Mouse (Mus musculus): ENCODE results near the gene Dpf3.
A peak's percentile ranks its signal among the peaks of the same experiment; 100 is the strongest.

The Dpf3 gene

DNA sequence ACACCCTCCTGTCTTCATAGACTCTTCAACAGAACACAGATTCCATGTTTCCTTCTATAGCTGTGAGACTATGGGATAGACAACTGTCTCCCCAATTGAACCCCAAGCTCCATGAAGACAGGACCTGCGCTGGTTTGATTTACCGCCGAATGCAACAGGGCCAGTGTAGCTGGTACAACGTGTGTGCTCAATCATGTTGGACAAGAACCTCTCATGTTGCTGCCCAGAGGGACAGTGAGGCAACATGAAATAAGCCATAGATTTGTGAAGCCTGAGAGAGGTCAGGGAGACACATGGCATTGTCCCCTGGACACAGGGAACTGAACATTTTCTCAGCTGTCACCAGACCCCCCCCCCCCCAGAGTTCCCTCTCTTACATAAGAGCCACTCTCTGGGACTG lies 21.5 kb downstream of the Dpf3 start:
- DNase-seq: no peak

DNA sequence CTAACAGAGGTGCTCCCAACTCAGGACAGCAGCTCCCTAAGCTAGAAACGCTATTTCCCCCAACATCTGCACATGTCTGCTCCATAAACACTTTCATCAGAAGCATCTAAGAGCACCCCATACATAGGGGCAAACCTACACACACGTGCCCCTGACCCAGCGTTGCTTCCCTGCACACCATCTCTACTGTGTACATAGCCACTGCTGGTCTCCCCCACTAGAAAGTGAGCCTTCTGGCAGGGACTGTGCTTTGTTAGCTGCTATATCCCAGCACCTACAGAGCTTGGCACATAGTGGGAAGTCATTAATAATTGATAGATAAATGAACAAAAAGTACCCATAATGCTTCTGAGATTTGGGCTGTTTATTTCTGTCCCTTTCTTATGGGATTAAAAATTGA lies 27.2 kb downstream of the Dpf3 start:
- no peak for DNase-seq

DNA sequence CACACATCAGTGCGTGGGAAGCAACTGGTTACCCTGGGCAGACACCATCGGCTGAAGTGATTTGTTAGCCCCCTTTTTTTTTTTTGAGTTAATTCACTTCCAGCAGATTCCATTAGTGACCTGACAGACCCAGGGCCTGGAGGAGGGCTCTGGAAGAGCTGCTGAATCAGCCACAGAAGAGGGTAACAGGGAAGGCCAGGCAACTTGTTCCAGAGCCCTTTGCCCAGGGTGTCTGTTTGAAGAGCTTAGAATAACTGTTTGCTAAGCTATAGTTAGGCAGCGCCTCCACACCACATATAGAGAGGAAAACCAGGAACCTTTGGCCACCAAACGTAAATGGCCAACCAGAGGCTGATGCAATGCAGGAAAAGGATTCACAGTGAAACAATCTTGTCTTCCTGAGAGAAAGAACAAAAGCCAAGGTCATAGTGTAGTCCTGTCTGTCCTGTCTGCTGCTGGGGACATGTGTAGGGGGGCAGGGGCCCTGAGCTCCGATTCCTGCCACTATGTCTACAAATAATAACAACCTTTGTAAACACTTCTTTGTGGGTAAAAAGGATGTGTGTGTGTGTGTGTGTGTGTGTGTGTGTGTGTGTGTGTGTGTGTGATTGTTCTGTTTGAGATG lies 32.7 kb downstream of the Dpf3 start:
- no peak for DNase-seq

DNA sequence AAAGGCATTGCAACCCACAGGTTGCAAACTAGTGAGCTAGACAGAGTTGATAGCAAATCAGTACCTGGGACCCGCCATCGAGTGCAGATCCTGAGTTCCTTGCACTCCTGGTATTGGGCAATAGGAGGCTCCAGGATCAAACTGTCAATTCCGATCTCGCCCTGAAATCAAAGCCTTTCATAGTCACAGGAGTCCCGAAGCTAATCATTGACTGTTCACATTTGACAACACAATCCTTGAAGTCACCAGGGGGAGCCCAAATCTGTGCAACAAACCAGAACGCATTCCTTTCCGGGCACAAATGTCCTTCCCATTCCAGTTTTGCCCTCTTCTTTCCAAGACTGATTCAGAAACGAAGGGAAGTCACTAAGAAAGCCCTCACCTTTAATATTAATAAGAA lies 35.7 kb downstream of the Dpf3 start:
- DNase-seq: no peak

DNA sequence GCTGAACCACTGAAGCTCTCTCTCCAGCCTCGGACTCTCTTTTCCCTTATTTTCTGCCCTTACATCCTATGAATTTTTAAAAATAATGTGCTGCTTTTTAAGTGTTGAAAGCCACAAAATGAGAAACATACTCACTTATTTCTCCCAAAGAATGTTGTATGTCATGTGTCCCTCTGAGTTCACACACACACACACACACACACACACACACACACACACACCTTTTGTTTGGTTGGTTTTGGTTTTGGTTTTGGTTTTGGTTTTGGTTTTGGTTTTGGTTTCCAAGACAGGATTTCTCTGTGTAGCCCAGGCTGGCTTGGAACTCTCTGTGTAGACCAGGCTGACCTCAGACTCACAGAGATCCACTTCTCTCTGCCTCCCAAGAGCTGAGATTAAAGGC lies 37.0 kb downstream of the Dpf3 start:
- no peak for DNase-seq

DNA sequence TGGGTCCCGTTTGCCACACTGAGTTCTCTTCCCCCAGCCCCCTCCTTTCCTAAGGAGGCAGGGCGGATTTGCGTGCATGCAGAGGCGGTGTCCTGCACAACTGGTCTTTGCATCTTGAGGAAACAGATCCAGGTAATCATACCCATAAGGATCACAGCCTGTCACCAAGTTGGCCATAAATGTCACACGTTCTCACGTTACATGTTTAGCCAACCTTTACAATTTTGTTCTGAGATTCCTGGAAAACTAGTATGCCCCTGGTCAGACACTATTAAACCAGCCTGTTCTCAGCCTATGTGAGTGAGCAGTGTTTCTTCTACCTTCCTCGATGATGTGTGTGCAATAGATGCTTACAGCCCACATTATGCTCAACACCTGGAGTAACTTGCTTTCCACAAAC lies 38.3 kb downstream of the Dpf3 start:
- DNase-seq: no peak

DNA sequence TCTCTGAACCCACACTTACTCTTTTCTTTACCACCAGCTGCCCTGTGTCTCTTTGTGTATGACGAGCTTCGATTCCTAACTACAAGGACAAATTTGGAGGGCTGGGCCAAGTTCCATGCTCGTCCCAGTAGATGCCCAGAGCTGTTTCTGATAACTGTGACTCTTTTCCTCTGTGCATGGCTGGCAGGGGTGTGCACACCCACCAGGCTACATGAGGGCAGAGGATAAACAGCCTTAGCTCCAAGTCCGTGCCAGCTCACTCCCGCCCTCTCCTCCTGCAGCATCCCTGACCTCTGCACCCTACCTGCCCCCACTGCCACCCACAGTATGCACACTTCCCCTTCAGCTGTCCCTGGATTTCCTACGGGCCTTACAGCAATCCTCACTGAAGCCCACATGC lies 41.9 kb downstream of the Dpf3 start:
- no peak for DNase-seq

DNA sequence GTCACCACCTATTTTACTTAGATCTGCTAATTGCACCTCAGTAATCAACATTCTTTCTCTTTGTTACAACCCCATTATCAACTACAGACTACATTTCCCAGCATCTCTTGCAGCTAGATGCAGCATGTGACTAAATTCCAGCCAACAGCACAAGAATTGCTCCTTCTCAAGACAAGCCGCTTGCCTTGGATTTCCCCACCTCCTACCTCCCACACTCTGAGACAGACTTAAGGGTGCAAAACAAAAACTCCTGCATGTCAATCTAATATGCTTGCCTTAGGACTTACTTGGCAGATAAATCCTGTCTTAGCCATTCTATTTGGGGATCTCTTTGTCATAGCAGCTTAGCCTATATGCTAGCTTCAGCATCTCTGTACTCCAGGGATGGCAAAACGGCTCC lies 43.1 kb downstream of the Dpf3 start:
- DNase-seq: no peak

DNA sequence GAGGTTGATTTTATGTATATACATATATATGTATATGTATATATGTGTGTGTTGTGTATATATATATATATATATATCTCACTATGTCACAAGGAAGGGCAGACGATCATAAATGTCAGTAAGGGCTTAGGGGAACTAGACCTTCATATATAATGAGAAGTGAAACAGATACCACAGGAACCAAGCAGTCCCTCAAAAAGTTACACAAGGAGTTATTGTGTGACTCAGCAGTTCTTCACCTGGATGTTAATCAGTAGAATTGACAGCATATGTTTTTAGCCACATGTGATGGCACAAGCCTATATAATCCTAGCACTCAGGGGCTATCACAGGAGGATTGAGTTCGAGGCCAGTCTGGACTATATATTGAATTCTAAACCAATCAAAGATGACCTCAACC lies 49.5 kb downstream of the Dpf3 start:
- no peak for DNase-seq

DNA sequence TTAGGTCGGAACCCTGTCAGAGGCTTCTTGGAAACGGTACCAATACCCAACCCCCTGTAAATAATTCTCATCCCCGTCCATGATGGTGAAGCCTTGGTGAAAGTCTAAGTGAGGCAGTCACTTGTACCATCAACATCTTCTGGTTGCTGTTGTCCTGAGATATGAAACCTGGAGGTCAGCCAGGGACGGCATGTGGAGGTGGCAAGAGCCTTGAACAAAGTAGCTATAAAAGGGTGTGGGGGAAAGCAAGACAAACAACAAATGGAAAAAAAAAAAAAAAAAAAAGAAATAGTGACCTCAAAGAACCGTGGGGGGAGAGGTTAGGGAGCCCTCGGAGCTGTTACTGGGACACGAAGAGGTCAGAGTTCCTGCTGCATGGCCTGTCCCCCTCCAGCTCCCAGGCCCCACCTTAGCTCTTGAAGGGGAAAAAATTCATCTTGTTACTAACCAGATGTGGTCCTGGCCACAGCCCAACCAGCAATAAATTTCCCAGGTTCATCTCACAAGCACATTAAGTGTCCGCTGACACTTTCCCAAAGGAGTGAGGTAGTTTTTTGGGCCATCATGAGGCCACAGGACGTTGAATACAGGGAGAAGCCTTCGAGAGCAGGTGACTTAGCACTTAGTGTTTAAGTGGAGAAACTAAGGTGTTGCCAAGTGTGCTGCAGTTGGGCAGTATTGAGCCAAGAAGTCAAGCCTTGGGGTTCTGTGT lies 53.4 kb downstream of the Dpf3 start:
- DNase-seq: peak in 1 of 2 experiments; percentile 46

DNA sequence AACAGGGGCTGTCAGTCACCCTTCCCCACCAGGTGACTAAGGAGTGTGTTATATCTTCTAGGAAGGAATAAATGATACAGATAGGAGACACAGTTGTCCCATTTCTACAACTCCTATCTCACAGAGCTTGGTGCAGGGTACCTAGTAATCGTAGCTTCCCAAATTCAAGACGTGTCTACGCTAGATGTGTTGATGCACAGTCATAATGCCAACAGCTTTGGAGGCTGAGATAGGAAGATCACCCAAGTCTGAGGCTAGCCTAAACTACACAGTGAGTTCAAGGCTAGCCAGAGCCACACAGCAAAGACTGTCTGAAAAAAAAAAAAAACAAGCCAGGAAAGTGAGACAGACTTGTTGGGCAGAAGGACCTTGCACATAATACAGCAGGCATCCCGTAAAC lies 54.1 kb downstream of the Dpf3 start:
- no peak for DNase-seq

DNA sequence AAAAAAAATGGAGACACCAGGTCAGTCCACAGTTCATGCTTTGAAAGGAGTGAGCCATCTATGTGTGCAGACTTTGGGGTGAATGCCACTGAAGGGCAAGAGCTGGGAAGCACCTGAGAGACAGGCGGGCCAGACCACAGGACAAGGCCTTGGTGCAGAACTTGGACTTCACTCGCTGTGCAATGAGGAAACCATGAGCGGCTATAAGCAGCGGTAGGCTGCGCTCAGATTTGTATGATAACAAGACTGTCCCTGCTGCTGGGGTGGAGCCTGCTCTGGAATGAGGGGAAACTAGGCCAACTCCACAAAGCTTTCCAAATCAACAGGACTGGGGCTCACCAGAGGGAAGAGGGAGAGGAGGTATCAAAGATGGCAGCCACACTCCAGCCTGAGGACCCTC lies 57.3 kb downstream of the Dpf3 start:
- DNase-seq: no peak

DNA sequence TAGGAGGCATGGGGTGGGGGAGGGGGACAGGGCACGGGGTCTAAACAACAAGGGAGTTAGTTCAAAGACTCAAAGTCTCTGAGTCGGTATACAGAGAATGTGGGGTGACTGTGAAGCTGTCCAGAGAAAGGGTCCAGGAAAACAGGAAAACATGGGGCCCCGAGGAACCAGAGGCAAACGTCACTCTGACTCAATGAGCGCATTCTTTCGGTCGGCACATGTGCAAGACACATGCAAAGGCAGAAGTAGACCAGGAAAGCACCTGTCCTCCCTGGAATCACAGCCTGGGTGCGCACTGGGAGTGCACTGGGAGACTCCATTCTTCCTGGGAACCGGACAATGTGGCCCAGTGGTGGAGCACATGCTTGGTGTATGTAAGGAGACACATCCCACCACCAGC lies 59.5 kb downstream of the Dpf3 start:
- no peak for DNase-seq

DNA sequence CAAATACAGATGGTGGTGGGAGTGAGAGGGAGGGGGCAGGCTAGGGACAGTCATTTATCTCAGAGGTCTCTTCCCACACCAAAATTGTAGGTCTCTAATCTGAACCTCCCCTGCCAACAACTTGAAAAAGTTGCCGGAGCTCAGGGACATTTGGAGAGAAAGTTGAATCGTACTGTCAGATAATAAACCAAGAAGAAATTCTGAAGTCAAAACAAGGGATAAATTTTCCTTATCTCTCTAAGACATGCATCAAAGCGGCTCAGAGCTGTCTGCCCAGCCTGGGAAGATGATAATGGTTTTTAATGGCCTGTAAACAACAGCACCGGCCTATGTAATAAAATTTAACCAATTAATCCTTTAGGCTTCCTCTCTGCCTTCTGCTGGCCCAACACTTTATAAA lies 59.9 kb downstream of the Dpf3 start:
- no peak for DNase-seq

DNA sequence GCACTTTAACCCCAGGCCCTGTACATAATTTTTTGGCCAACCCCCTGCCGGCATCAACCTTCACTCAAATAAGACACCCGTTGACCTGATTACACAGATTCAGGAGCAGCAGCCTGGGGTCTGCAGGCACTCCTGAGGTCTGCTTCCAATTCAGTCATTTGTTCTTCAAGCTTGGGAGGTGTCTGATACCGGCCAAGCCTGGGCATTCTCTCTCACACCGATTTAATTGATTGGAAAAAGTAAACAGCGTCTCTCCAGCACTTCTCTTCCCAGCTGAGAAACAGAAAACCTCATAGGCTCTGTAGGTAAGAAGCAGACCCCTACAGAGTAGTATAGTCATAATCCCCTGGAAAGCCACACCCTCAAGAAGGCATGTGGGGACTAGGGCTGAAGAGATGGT lies 61.2 kb downstream of the Dpf3 start:
- no peak for DNase-seq

DNA sequence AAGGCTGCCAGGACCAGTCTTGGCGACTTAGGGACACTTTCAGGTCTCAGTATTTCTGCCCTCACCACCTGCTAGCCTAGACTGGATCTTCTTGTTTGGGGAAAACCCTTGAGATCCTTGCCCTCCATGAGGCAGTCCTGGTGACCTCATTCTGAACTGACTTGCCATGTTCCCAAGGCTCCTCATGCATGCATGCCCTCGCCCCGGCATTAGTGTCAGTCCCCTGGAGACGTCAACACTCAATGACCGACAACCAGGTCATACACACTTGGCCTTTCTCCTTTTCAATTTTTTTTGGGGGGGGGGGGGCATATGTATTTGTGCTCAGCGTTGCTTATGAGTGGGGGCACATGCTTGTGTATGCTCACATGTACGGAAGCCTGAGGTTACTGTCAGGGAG lies 61.8 kb downstream of the Dpf3 start:
- no peak for DNase-seq

DNA sequence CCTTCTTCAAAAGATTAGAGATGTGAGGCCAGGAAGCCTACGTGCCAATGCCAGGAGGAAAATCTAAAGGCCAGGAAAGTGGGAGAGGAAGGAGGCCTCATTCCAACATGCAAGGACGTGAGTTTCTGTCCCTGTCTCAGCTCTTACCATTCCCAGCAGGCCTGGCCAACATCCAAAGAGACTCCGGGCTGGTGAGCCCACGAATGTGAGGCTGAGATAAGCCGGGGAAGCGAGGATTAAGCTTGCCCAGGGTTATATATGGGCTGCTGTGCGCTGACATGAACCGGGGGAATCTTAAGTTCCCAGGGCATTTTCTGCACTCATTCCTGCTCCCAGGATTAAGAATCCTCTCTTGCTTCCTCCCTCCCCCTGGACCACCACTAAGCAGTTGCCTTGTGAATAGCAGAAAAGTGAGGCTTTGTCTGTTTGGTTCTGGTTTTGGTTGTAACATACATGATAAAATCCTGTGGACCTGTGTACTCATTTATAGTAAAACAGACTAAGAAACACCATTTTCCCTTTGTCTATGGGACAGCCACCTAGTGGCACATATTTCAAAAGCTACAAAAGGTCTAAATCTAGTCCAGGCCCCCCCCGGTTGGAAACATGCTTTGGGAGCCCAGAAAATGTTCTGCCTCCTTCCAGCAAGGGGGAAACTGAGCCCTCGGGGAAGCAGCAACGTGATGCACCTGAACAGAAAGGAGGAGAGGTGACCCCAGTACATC lies 62.6 kb downstream of the Dpf3 start:
- peak; percentile 82 to 85 for DNase-seq

DNA sequence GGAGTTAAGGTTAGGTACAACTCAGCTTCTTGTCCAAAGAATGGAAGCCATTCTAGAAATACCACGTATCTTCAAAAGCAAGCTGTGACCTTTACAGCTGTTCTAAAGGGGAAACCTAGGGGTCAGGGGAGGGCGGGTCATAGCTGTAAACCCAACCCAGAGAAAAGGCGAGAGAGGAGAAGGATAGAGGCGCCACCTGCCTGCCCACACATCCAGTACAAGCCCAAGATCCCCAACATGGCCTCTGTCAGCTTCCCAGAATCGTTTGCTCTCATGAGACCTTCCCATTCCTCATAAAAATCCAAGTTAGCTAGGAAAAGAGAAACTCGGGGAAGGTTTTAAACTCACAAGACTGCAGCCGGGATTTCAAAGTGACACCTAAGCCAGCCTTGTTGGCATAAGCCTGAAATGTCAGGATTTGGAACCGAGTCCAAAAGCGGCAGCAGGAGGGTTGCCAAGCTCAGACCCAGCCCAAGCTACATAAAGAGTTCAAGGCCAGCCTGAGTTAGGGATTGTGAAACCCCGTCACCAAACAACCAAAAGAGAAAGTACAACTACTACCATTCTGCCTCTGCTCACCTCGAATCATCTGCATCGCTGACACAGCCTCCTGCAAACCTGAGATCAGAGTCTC lies 63.3 kb downstream of the Dpf3 start:
- peak; percentile 74 to 76 for DNase-seq

DNA sequence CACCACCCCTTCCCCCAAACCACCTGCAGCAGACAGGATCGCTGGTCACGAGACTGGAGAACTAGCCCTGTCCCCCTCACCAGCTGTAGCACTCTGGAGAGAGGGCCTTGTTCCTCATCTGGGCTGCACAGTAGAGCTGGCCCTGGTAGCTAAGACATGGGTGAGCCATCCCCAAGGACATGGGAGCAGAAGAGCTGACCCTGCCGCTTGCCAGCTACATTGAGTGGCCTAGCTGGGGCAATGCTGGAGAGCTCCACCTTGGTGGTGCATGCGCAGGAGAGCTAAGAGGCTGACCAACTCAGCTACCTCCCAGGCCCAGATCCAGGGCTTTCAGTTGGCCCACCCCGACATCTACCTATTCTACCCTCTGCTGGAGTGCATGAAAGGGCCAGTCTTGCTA lies 67.2 kb downstream of the Dpf3 start:
- DNase-seq: no peak

DNA sequence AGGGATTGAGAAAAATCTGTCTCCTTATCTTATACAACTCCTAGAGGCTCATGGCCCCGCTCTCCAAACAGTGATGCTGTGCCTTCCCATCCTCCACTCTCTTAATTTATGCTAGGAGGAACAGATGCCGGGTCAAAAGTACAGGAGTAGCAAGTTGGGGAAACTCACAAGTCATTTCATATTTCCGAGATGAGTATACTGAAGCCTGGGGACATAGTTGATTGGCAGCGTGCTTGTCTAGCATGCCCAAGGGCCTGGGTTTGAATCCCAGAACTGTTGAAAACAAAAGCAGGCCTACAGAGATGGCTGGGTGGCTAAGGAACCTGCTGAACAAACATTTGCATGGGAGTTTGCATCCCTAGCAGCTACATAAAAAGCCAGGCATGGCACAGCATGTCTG lies 72.3 kb downstream of the Dpf3 start:
- no peak for DNase-seq

DNA sequence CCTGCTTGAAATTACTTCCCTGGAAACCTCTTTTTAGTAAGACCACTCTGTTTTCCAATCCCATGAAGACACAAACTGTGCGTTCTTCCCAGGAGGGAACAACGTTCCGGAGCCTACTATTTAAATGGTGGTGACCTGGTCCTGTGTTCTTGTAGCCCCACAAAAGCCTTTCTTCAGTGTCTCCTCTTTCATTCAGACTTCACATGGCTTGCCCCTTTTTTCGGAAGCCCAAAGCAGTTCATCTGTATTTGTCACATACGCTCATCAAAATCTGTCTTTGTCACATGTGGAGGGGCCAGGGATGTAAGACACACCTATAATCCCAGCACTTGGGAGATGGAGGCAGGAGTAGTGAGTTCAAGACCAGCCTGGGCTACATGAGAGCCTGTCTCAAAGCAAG lies 73.8 kb downstream of the Dpf3 start:
- DNase-seq: no peak

DNA sequence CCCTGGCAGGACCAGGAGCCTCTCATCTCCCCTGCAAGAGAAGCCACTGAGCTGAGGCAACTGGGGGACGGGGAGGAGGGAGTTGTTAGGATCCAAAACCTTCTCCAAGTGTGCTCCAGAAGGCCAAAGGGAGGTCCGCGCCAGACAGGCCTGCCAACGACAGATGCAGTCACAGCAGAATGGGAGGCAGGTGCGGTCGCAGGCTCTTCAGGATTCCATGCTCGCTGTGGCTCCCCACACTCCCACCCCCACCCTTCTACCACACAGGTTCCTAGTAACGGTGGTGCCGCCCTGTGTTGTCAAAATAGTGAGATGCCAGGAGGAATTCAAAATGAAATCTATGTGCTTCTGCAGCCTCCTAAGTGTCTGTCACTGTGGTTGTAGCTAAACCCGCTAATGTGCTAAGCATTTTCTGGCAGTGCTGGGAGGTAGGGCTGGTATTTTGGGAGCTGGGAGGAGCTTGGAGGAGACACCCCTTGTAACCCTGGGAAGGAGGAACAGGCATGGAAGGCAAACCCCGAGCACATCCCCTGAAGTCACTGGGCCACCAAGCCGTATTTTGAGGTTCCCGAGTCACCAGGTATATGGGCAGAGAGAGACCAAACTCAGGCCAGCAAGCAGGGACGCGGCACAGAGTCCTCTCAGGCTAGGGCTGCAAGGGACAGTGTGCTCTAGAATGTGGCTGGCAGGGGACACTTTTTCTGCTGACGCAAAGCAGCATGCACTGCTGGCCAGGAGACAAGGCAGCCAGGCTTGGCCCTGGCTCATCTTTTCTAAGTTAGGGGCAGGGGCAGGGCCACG lies 75.6 kb downstream of the Dpf3 start:
- DNase-seq: peak; percentile 89 to 93

DNA sequence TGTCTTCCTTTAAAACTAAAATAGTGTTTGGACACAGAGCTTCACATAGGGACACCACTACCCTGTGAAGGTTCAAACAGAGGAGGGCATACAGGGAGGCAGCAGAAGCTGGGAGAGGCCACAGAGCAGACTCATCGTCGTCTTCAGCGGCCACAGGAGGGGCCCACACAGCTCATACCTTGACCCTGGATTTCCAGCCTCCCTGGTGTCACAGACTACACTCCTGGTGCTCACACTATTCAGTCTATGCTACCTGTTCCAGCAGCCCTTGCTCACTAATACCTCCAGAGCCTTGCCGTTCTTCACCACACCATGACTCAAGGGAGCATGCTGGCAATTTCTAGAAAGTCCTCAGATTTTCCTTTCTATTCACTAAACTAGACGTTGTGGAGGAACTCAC lies 76.5 kb downstream of the Dpf3 start:
- no peak for DNase-seq

All from cerebellum, postnatal 10 days (tissue).